In the genomic region with DNA sequence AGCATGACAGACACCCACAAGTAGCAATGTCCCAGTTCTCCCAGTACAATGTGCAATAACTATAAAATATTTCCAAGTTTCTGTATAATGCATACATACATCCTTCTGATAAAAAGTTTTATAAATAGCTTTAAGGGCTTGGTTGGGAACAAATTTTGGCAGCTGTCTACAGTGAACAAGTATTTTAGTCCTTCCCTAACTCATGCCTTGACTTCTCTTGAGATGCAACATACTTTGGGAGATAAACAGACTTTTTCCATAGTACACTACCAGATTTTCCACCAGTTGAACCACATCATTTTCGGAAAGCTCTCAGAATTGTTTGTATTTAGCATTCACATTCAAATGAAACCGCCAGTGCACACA, we compare ENCODE assay signal across 8 mouse cellular contexts. TPM values are rescaled to one million over a fixed set of nuclear protein-coding genes. Genes with fewer than 3 reads are reported as not detected.
DNase-seq lines count a peak whose midpoint lies in the region; ATAC-seq and TF ChIP-seq lines count a peak whose summit lies in the region.

No protein-coding gene starts in this region.

- no peak overlapping the region; the same call in 1 of the 2 replicates for H3K9ac ChIP-seq in kidney, embryonic 16.5 days (replicated peaks; ENCODE audit: low read length)
- no peak overlapping the region for H3K9ac ChIP-seq in hindbrain, postnatal 0 days (replicated peaks; ENCODE audit: low read length)
- no peak overlapping the region for H3K9ac ChIP-seq in midbrain, embryonic 16.5 days (ENCODE audit: low read depth, low read length)

- H3K36me3 ChIP-seq in kidney, embryonic 16.5 days (ENCODE audit: insufficient read depth, low read length), result peaks cover 29% of the 10 kb centered on the region
- H3K36me3 ChIP-seq in hindbrain, postnatal 0 days (ENCODE audit: insufficient read depth, low read length), result peaks cover 11% of the 10 kb centered on the region
- peaks cover 8% of the 10 kb centered on the region; the same call in 1 of the 2 replicates for H3K36me3 ChIP-seq in midbrain, embryonic 16.5 days (ENCODE audit: control insufficient read depth, insufficient read depth, low read length)

- ATAC-seq in kidney, embryonic 16.5 days (ENCODE audit: low FRiP score, low TSS enrichment), result 0 out of 2 replicates have a peak, but pooled peaks have one; percentile 8
- no peak; the same call in 1 of the 2 replicates for ATAC-seq in hindbrain, postnatal 0 days
- no peak for ATAC-seq in midbrain, embryonic 16.5 days

- H3K4me2 ChIP-seq in kidney, embryonic 16.5 days (replicated peaks; ENCODE audit: low read depth, low read length), result peak overlapping the region; percentile 53
- H3K4me2 ChIP-seq in hindbrain, postnatal 0 days (ENCODE audit: low read depth, low read length), result peak overlapping the region; percentile 68
- H3K4me2 ChIP-seq in midbrain, embryonic 16.5 days (ENCODE audit: low read length), result peak overlapping the region; percentile 79

- H3K27me3 ChIP-seq in kidney, embryonic 16.5 days (ENCODE audit: insufficient read depth, low read length), result no peaks in the 10 kb centered on the region
- no peaks in the 10 kb centered on the region for H3K27me3 ChIP-seq in hindbrain, postnatal 0 days (ENCODE audit: insufficient read depth, low read length)
- H3K27me3 ChIP-seq in midbrain, embryonic 16.5 days (ENCODE audit: control insufficient read depth, insufficient read depth, low read depth, low read length), result no peaks in the 10 kb centered on the region

- H3K4me1 ChIP-seq in kidney, embryonic 16.5 days (ENCODE audit: insufficient read depth, low read length), result peaks cover 11% of the 10 kb centered on the region
- peaks cover 2% of the 10 kb centered on the region; the same call in 1 of the 2 replicates for H3K4me1 ChIP-seq in cortical plate, adult 2 months (ENCODE audit: control insufficient read depth, insufficient read depth, low read length)
- peaks cover 9% of the 10 kb centered on the region; the same call in 1 of the 2 replicates for H3K4me1 ChIP-seq in hindbrain, postnatal 0 days (ENCODE audit: insufficient read depth, low read length)
- peaks cover 17% of the 10 kb centered on the region for H3K4me1 ChIP-seq in midbrain, embryonic 16.5 days (ENCODE audit: control insufficient read depth, insufficient read depth, low read length)

- DNase-seq in kidney, adult 8-10 months, result no peak
- no peak for DNase-seq in hindbrain, postnatal 0 days (ENCODE audit: low spot score)
- no peak for DNase-seq in retina, postnatal 1 day
- no peak for DNase-seq in frontal cortex, postnatal 36 days (ENCODE audit: low spot score in 2 of 2)
- no peak for DNase-seq in frontal cortex, postnatal 14 days (ENCODE audit: low spot score in 2 of 2)

- TF ChIP-seq POLR2A in cortical plate, adult 2 months (IDR thresholded peaks at IDR 0.05; ENCODE audit: extremely low read depth, insufficient read depth, low read length), result no peak

- TF ChIP-seq CTCF in cortical plate, adult 2 months (IDR thresholded peaks at IDR 0.05; ENCODE audit: extremely low read depth, insufficient read depth, low read length), result no peak
- TF ChIP-seq CTCF in hindbrain, postnatal 0 days (IDR thresholded peaks at IDR 0.05; ENCODE audit: low read depth), result no peak

- peak overlapping the region; percentile 93 for H3K4me3 ChIP-seq in kidney, embryonic 16.5 days (ENCODE audit: low read length)
- H3K4me3 ChIP-seq in cortical plate, adult 2 months (ENCODE audit: insufficient read depth, low read length), result peak overlapping the region; percentile 92
- H3K4me3 ChIP-seq in hindbrain, postnatal 0 days (ENCODE audit: low read length), result peak overlapping the region; percentile 94
- peak overlapping the region; percentile 90 for H3K4me3 ChIP-seq in midbrain, embryonic 16.5 days (ENCODE audit: low read depth, low read length)

- WGBS in kidney, embryonic 16.5 days, result 0% methylated on average over 2 of the region's 2 CpGs
- 0% methylated on average over 2 of the region's 2 CpGs for WGBS in hindbrain, postnatal 0 days
- WGBS in midbrain, embryonic 16.5 days, result 0% methylated on average over 2 of the region's 2 CpGs

- H3K27ac ChIP-seq in kidney, embryonic 16.5 days (ENCODE audit: low read length), result 0 out of 2 replicates have a peak overlapping the region, but pooled peaks have one; percentile 38
- no peak overlapping the region for H3K27ac ChIP-seq in cortical plate, adult 2 months (ENCODE audit: insufficient read depth, low read length)
- no peak overlapping the region for H3K27ac ChIP-seq in hindbrain, postnatal 0 days
- H3K27ac ChIP-seq in midbrain, embryonic 16.5 days (ENCODE audit: low read length), result peak overlapping the region; percentile 32; the same call in 1 of the 2 replicates

- no peaks in the 10 kb centered on the region for H3K9me3 ChIP-seq in kidney, embryonic 16.5 days (ENCODE audit: low read length)
- no peaks in the 10 kb centered on the region for H3K9me3 ChIP-seq in hindbrain, postnatal 0 days (ENCODE audit: low read length)
- no peaks in the 10 kb centered on the region for H3K9me3 ChIP-seq in midbrain, embryonic 16.5 days (replicated peaks; ENCODE audit: control insufficient read depth, low read length, poor library complexity, severe bottlenecking)

RNA-seq across cellular contexts. Expression of a gene that starts 0.3 kb away (rescaled TPM):
- 11.1 and 12.5 TPM in 2 replicates for polyA plus RNA-seq in kidney, embryonic 16.5 days (2015; fragmentation: Nextera tagmentation; extraction: Ambion mirVana)
- polyA plus RNA-seq in cortical plate, adult 2 months (2012; rRNA removed), result 3.5 TPM in 2 replicates
- total RNA-seq in hindbrain, postnatal 0 days (2014; rRNA removed), result 2.9 and 4.3 TPM in 2 replicates
- polyA plus RNA-seq in hindbrain, postnatal 0 days (2015; fragmentation: Nextera tagmentation; extraction: Ambion mirVana), result 8.9 and 9.4 TPM in 2 replicates
- 10.4 and 12.6 TPM in 2 replicates for polyA plus RNA-seq in midbrain, embryonic 16.5 days (2015; fragmentation: Nextera tagmentation; extraction: Ambion mirVana)

RNA-seq across cellular contexts. Expression of a gene that starts 48.6 kb away (rescaled TPM):
- polyA plus RNA-seq in kidney, embryonic 16.5 days (2015; fragmentation: Nextera tagmentation; extraction: Ambion mirVana), result 15.2 and 17.4 TPM in 2 replicates
- 28.4 and 30.2 TPM in 2 replicates for polyA plus RNA-seq in cortical plate, adult 2 months (2012; rRNA removed)
- total RNA-seq in hindbrain, postnatal 0 days (2014; rRNA removed), result 20.8 and 23.7 TPM in 2 replicates
- 5.3 and 6.0 TPM in 2 replicates for polyA plus RNA-seq in hindbrain, postnatal 0 days (2015; fragmentation: Nextera tagmentation; extraction: Ambion mirVana)
- polyA plus RNA-seq in midbrain, embryonic 16.5 days (2015; fragmentation: Nextera tagmentation; extraction: Ambion mirVana), result 7.6 and 8.1 TPM in 2 replicates

Comparison
In these comparisons a context has a peak if more than half of its experiments do, and no peak if none do; other contexts are left out.
1. H3K27ac ChIP-seq: peak in kidney, embryonic 16.5 days (single experiment) and midbrain, embryonic 16.5 days (single experiment); none in cortical plate, adult 2 months (single experiment) and hindbrain, postnatal 0 days (single experiment).
2. Peak in every context shown above with its lines, with median percentiles within 50 percentile points of each other: H3K4me2 ChIP-seq and H3K4me3 ChIP-seq.